Mouse (Mus musculus) forebrain, embryonic 11.5 days (tissue): ENCODE data around the gene Vmn1r81. TPM values are rescaled to one million over a fixed set of nuclear protein-coding genes. Genes with fewer than 3 reads are reported as not detected.

Source experiments
- ATAC-seq: fragments of 200-750 bp; cut with Nextera tagmentation; replicated peaks from 2 replicates; pipeline ENCODE4 v1.8.0; 2017; ENCODE audit warnings: moderate TSS enrichment; ENCODE audit not compliant: low FRiP score
- DNase-seq: peaks from one replicate; pipeline ENCODE4 v3.0.0-alpha.2; 2017; ENCODE audit warnings: low spot score
- H3K27ac ChIP-seq: fragments of 300-500 bp; sonication (generic); 2 replicates; pipeline ENCODE4 v1.5.1; 2014; ENCODE audit warnings: low read depth, low read length
- H3K27me3 ChIP-seq: fragments of 300-500 bp; sonication (generic); 2 replicates; pipeline ENCODE4 v1.6.1; 2014; ENCODE audit warnings: mild to moderate bottlenecking, low read length, mixed read lengths; ENCODE audit not compliant: control insufficient read depth, insufficient read depth
- H3K36me3 ChIP-seq: fragments of 300-500 bp; sonication (generic); 2 replicates; pipeline ENCODE4 v1.6.1; 2014; ENCODE audit warnings: mild to moderate bottlenecking, low read length, moderate library complexity, mixed read lengths; ENCODE audit not compliant: control insufficient read depth, insufficient read depth
- H3K4me1 ChIP-seq: fragments of 300-500 bp; sonication (generic); replicated peaks from 2 replicates; pipeline ENCODE4 v1.6.1; 2014; ENCODE audit warnings: low read length, mixed read lengths; ENCODE audit not compliant: control insufficient read depth, insufficient read depth
- H3K4me2 ChIP-seq: fragments of 300-500 bp; sonication (generic); 2 replicates; pipeline ENCODE4 v1.6.1; 2014; ENCODE audit warnings: low read depth, mild to moderate bottlenecking, low read length, moderate library complexity, mixed read lengths; ENCODE audit not compliant: severe bottlenecking
- H3K4me3 ChIP-seq: fragments of 300-500 bp; sonication (generic); 2 replicates; pipeline ENCODE4 v1.5.1; 2014; ENCODE audit warnings: low read depth, low read length
- H3K9ac ChIP-seq: fragments of 300-500 bp; sonication (generic); 2 replicates; pipeline ENCODE4 v1.6.1; 2014; ENCODE audit warnings: low read length
- H3K9me3 ChIP-seq: fragments of 300-500 bp; sonication (generic); 2 replicates; pipeline ENCODE4 v1.6.1; 2016; ENCODE audit warnings: low read length, mixed read lengths; ENCODE audit not compliant: control insufficient read depth
- WGBS: fragments of 180-500 bp; shearing (Covaris S2); extraction: QIAGEN DNeasy Blood & Tissue Kit; methylation state at CpG from one replicate; pipeline ENCODE4 v1.1.7; 2014; 5-methylcytosine and 5-hydroxymethylcytosine counted together
- polyA plus RNA-seq: library from polyadenylated mRNA; unstranded; fragments of >200 nt; fragmentation: Nextera tagmentation; extraction: Ambion mirVana; gene quantifications from 2 replicates; pipeline ENCODE4 v1.2.1, GENCODE M21; 2014

Vmn1r81 gene
- polyA plus RNA-seq = not detected in 2 replicates

DNA sequence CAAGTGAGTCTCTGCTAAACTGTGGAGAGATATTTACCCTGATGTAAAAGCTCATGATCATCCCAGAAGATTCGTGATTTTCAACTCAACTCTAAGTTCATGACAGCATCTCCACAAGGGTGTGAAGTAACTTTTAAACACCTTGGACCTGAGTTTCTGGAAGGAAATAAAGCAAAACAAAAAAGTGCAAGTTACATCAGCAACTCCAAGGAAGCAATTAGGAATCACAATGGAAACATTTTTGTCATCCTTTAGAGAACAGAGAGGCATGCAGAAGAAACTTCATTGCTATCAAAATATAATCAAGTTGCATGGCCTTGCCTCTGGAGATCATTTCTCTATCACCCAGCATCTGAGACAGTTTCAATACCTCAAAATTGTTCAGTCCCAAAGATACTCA, at the start of gene Vmn1r81:
Gene Vmn1r81, minus strand, starts transcription at position 101 of the 400 bp plus-strand sequence.
- no peaks in the 10 kb centered on the region for H3K36me3 ChIP-seq
- 60% methylated on average over 1 of the region's 1 CpGs for WGBS
- no peak for DNase-seq
- H3K27ac ChIP-seq = no peak within 1 kb of the TSS
- no peaks in the 10 kb centered on the region; the same call in 1 of the 2 replicates for H3K9me3 ChIP-seq
- H3K9ac ChIP-seq = no peak within 1 kb of the TSS
- no peak within 1 kb of the TSS for H3K4me2 ChIP-seq
- no peak for ATAC-seq
- no peaks in the 10 kb centered on the region for H3K27me3 ChIP-seq
- H3K4me3 ChIP-seq = no peak within 1 kb of the TSS
- no peaks in the 10 kb centered on the region for H3K4me1 ChIP-seq

DNA sequence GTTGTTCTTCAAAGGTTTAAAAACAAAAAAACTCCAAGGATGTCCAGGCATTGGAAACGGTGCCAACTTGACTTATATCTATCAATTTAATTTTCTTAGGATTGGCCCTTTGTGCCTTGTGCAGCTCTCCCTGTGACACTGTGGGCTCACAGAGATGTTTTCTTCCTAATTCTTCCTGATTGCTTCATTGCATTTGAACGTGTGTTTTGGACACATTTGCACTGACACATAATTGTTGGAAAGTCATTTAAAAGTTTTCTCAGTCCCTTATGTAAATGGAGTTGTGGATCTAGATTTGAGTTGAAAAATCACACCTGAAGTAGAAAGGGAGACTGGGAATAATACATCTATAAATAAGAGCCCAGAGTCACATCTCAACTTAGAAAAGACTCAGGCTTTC, 32.1 kb upstream of the Vmn1r81 start, which contains the start of gene Vmn1r82:
Gene Vmn1r82, plus strand, starts transcription at position 301 of the 400 bp plus-strand sequence.
- H3K27me3 ChIP-seq = no peaks in the 10 kb centered on the region
- no peak within 1 kb of the TSS for H3K4me3 ChIP-seq
- H3K4me2 ChIP-seq = no peak within 1 kb of the TSS
- no peak within 1 kb of the TSS for H3K27ac ChIP-seq
- H3K36me3 ChIP-seq = no peaks in the 10 kb centered on the region
- no peaks in the 10 kb centered on the region for H3K4me1 ChIP-seq
- DNase-seq (no peak), ATAC-seq (no peak)
- no peak within 1 kb of the TSS for H3K9ac ChIP-seq
- no peaks in the 10 kb centered on the region; the same call in 1 of the 2 replicates for H3K9me3 ChIP-seq
- WGBS = 65% methylated on average over 2 of the region's 2 CpGs

DNA sequence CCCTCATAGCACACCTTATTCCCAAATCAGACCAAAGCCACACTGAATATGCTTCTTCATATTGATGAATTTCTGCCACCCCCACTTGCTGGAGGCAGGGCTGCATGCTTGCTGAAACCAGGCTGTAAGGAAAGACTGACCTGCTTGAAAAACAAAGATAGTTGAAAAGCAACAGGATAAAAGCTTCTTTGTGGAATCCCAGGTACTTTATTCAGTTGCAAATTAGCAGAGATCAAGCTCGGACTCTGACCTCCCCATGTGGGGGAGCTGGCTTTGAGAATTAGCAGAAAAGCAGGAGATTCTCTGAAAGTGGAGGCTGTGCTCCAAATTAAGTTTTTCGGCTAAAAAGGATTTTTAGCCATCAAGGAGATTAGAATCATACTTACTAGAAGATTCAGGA, 63.9 kb downstream of the Vmn1r81 start:
- no peak for ATAC-seq
- Histone ChIP-seq H3K9me3 (no peaks in the 10 kb centered on the region), H3K27me3 (no peaks in the 10 kb centered on the region), H3K9ac (no peak overlapping the region), H3K27ac (no peak overlapping the region), H3K4me3 (no peak overlapping the region), H3K36me3 (no peaks in the 10 kb centered on the region), H3K4me2 (no peak overlapping the region), H3K4me1 (no peaks in the 10 kb centered on the region)
- DNase-seq = no peak
- WGBS = 56% methylated on average over 2 of the region's 2 CpGs

Other genes starting within 250 kb of the Vmn1r81 start
- gene Vmn1r77, start 231.5 kb downstream of the Vmn1r81 start, polyA plus RNA-seq = not detected in 2 replicates
- not detected in 2 replicates for gene Vmn1r78, start 118.0 kb downstream of the Vmn1r81 start, polyA plus RNA-seq
- not detected in 2 replicates for gene Vmn1r79, start 97.0 kb downstream of the Vmn1r81 start, polyA plus RNA-seq
- gene Vmn1r80, start 79.0 kb downstream of the Vmn1r81 start, polyA plus RNA-seq = not detected in 2 replicates
- gene Vmn1r82, start 32.2 kb upstream of the Vmn1r81 start, polyA plus RNA-seq = not detected in 2 replicates
- not detected in 2 replicates for gene Vmn1r83, start 61.2 kb upstream of the Vmn1r81 start, polyA plus RNA-seq
- not detected in 2 replicates for gene Vmn1r84, start 101.0 kb upstream of the Vmn1r81 start, polyA plus RNA-seq
- gene Zfp551, start 154.5 kb upstream of the Vmn1r81 start, polyA plus RNA-seq = 3.4 and 3.7 TPM in 2 replicates
- gene Zfp606, start 210.0 kb upstream of the Vmn1r81 start, polyA plus RNA-seq = 47.1 and 49.7 TPM in 2 replicates
- not detected in 2 replicates for gene 2900092C05Rik, start 244.2 kb upstream of the Vmn1r81 start, polyA plus RNA-seq